Mouse (Mus musculus) stomach, embryonic 14.5 days (tissue): ENCODE measurements at regions not wholly inside any gene's neighbourhood (a gene's known extent, or its start where the extent isn't known, plus 50 kb on each side); places are given as distances from the start of the nearest gene placed in this dataset.

Experiments used
- ATAC-seq: fragments of 200-750 bp; cut with Nextera tagmentation; 2 replicates; pipeline ENCODE4 v1.8.0; 2017; ENCODE audit warnings: low read depth, moderate TSS enrichment; ENCODE audit not compliant: insufficient number of reproducible peaks, insufficient read depth, low FRiP score
- H3K27ac ChIP-seq: fragments of 300-500 bp; sonication (generic); 2 replicates; pipeline ENCODE4 v1.5.1; 2014; ENCODE audit warnings: mild to moderate bottlenecking, low read length, moderate library complexity, mixed read lengths
- H3K27me3 ChIP-seq: fragments of 300-500 bp; sonication (generic); 2 replicates; pipeline ENCODE4 v1.6.1; 2014; ENCODE audit warnings: low read length, control low read depth, mixed read lengths; ENCODE audit not compliant: control insufficient read depth, insufficient read depth
- H3K36me3 ChIP-seq: fragments of 300-500 bp; sonication (generic); 2 replicates; pipeline ENCODE4 v1.6.1; 2014; ENCODE audit warnings: mild to moderate bottlenecking, control low read depth, low read length, moderate library complexity, mixed read lengths; ENCODE audit not compliant: control insufficient read depth, insufficient read depth
- H3K4me1 ChIP-seq: fragments of 300-500 bp; sonication (generic); 2 replicates; pipeline ENCODE4 v1.6.1; 2014; ENCODE audit warnings: low read length, control low read depth, mixed read lengths; ENCODE audit not compliant: control insufficient read depth, insufficient read depth
- H3K4me2 ChIP-seq: fragments of 300-500 bp; sonication (generic); replicated peaks from 2 replicates; pipeline ENCODE4 v1.6.1; 2014; ENCODE audit warnings: low read depth, low read length, control low read depth
- H3K4me3 ChIP-seq: fragments of 300-500 bp; sonication (generic); 2 replicates; pipeline ENCODE4 v1.5.1; 2014; ENCODE audit warnings: low read depth, low read length, control low read depth
- H3K9ac ChIP-seq: fragments of 300-500 bp; sonication (generic); replicated peaks from 2 replicates; pipeline ENCODE4 v1.6.1; 2014; ENCODE audit warnings: low read depth, mild to moderate bottlenecking, control low read depth, low read length, moderate library complexity, mixed read lengths
- H3K9me3 ChIP-seq: fragments of 300-500 bp; sonication (generic); 2 replicates; pipeline ENCODE4 v1.6.1; 2016; ENCODE audit warnings: low read depth, low read length, control low read depth; ENCODE audit not compliant: control insufficient read depth
- WGBS: fragments of 180-500 bp; shearing (Covaris S2); extraction: QIAGEN DNeasy Blood & Tissue Kit; methylation state at CpG from one replicate; pipeline ENCODE4 v1.1.7; 2014; 5-methylcytosine and 5-hydroxymethylcytosine counted together

DNA sequence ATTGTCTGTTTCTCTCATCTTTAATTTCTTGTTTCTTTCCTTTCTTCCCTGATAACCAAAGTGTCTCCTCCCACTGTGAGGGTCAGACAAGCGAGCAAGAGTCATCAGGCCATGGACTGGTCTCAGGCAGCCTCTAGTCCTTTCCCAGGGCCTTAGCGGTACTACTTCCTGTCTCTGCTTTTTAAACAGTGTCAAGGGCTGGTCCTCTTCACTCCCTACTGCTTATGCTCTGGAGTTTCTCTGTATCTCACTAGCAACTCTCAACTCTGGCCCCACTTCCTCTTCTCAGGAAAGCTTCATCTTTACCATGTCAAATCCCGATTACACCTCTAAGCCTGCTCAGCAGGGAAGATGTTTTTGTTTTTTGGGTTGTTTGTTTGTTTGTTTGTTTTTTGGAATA is 124.1 kb downstream of the Pten start:
- no peak overlapping the region for H3K4me3 ChIP-seq
- ATAC-seq: no peak
- no peak overlapping the region for H3K4me2 ChIP-seq
- no peaks in the 10 kb centered on the region for H3K36me3 ChIP-seq
- H3K4me1 ChIP-seq: peaks cover 12% of the 10 kb centered on the region; the same call in 1 of the 2 replicates
- no peaks in the 10 kb centered on the region for H3K9me3 ChIP-seq
- H3K27ac ChIP-seq: no peak overlapping the region
- H3K27me3 ChIP-seq: no peaks in the 10 kb centered on the region
- 73% methylated on average over 3 of the region's 3 CpGs for WGBS
- no peak overlapping the region for H3K9ac ChIP-seq

DNA sequence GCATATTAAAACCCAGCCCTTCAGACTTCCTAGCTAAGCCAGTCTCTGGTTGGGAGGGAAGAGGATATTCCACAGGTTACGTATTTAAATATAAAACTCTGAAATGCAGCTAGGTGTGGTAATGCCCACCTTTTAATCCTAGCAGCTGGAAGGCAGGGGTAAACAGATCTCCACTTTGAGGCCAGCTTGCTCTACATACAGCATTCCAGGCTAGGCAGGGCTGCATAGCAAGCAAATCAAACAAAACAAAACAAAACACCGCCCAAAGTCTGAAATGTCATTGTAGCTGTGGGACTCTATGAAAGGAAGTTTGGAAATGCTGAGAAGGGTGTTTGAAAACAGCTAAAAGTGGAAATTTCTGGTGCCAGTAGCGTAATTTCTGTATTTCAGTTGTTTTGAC is 127.0 kb downstream of the Pten start:
- WGBS: 57% methylated on average over 3 of the region's 3 CpGs
- H3K36me3 ChIP-seq: no peaks in the 10 kb centered on the region

GRCm38 (mm10) chr19:32885481-32886131 is 128.3 kb downstream of the Pten start:
- no peak for ATAC-seq
- no peak overlapping the region for H3K4me2 ChIP-seq
- WGBS: 48% methylated on average over 12 of the region's 12 CpGs
- H3K27ac ChIP-seq: no peak overlapping the region
- H3K9me3 ChIP-seq: no peaks in the 10 kb centered on the region
- H3K36me3 ChIP-seq: no peaks in the 10 kb centered on the region
- no peak overlapping the region for H3K4me3 ChIP-seq
- peaks cover 12% of the 10 kb centered on the region; the same call in 1 of the 2 replicates for H3K4me1 ChIP-seq
- no peak overlapping the region for H3K9ac ChIP-seq
- no peaks in the 10 kb centered on the region for H3K27me3 ChIP-seq

More for the DNA sequence above, 127.0 kb downstream of the Pten start:
- Histone ChIP-seq H3K27me3 (no peaks in the 10 kb centered on the region), H3K4me1 (peaks cover 12% of the 10 kb centered on the region; the same call in 1 of the 2 replicates), H3K27ac (no peak overlapping the region), H3K4me3 (no peak overlapping the region), H3K9ac (no peak overlapping the region), H3K4me2 (no peak overlapping the region; the same call in 1 of the 2 replicates), H3K9me3 (no peaks in the 10 kb centered on the region)
- no peak for ATAC-seq

GRCm38 (mm10) chr19:32887190-32887589 is 129.9 kb downstream of the Pten start:
- no peak overlapping the region for H3K9ac ChIP-seq
- no peaks in the 10 kb centered on the region for H3K9me3 ChIP-seq
- H3K27ac ChIP-seq: no peak overlapping the region
- ATAC-seq: no peak
- H3K4me2 ChIP-seq: no peak overlapping the region
- H3K4me1 ChIP-seq: peaks cover 12% of the 10 kb centered on the region; the same call in 1 of the 2 replicates
- H3K4me3 ChIP-seq: no peak overlapping the region
- H3K36me3 ChIP-seq: no peaks in the 10 kb centered on the region
- H3K27me3 ChIP-seq: no peaks in the 10 kb centered on the region
- WGBS: 68% methylated on average over 7 of the region's 7 CpGs

DNA sequence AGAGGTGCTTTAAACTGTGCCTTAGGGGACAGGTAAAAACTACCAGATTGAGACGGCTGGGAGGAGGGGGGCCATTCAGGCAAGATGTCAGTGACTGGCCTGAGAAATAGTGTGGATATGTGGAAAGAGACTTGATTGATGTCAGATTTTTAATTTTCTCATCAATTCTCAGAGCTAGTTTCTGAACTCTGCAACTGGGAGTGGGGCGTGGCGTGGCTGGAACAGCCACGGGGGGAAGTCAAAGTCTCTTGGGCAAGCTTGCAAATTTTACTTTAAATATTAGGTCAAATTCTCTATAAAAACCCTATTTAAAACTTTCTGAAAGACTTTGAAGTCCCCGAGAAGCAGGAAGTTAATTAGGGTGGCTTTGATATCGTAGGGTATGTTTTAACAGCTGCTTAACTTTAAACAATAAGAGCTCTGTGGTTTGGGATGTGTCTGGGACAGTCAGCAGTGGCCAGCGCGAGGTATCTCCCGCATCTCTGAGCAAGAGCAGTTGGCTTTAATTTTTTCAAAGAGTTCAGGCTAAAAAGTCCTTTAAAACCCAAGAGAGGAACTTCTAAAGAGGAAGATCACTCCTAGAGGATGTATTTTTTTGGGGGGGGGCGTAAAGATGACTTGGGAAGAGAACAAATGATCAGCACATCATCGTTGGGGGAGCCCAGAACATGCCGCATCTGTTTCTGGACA is 131.5 kb downstream of the Pten start:
- Histone ChIP-seq H3K27me3 (no peaks in the 10 kb centered on the region), H3K4me1 (peaks cover 12% of the 10 kb centered on the region; the same call in 1 of the 2 replicates), H3K9ac (no peak overlapping the region), H3K9me3 (no peaks in the 10 kb centered on the region), H3K27ac (no peak overlapping the region), H3K4me3 (no peak overlapping the region), H3K4me2 (no peak overlapping the region), H3K36me3 (no peaks in the 10 kb centered on the region)
- ATAC-seq: no peak
- WGBS: 57% methylated on average over 12 of the region's 12 CpGs

- no peaks in the 10 kb centered on the region for H3K27me3 ChIP-seq
- H3K4me1 ChIP-seq: no peaks in the 10 kb centered on the region
- no peaks in the 10 kb centered on the region for H3K36me3 ChIP-seq
- H3K9me3 ChIP-seq: no peaks in the 10 kb centered on the region
- H3K4me3 ChIP-seq: no peak overlapping the region
- H3K4me2 ChIP-seq: no peak overlapping the region
- H3K9ac ChIP-seq: no peak overlapping the region
- H3K27ac ChIP-seq: no peak overlapping the region
- no peak for ATAC-seq
- 80% methylated on average over 6 of the region's 6 CpGs for WGBS
Measured at GRCm38 (mm10) chr19:32890801-32891200, 133.5 kb downstream of the Pten start.

DNA sequence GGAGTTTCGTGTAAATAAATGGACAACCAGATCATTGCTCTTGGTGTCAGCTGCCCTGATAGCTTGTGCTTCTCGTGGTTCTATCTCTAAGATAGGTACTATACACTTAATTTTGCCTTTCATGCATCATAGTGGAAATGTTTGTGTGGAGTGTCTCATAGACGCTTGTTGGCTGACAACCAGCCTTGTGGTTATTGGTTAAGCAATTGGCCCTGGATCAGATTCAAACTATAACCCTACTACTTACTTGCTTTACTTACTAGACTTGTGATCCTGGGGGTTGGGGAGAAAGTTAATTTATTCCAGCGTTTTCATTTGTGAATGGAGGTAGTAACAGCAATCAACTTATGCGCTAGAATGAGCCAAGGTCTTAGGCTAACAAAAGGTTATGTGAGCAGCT is 135.2 kb downstream of the Pten start:
- 81% methylated on average over 5 of the region's 5 CpGs for WGBS
- H3K4me2 ChIP-seq: no peak overlapping the region
- no peaks in the 10 kb centered on the region for H3K9me3 ChIP-seq
- H3K36me3 ChIP-seq: no peaks in the 10 kb centered on the region
- no peak overlapping the region for H3K27ac ChIP-seq
- no peak overlapping the region for H3K4me3 ChIP-seq
- H3K4me1 ChIP-seq: no peaks in the 10 kb centered on the region
- H3K9ac ChIP-seq: no peak overlapping the region
- ATAC-seq: no peak
- no peaks in the 10 kb centered on the region for H3K27me3 ChIP-seq

DNA sequence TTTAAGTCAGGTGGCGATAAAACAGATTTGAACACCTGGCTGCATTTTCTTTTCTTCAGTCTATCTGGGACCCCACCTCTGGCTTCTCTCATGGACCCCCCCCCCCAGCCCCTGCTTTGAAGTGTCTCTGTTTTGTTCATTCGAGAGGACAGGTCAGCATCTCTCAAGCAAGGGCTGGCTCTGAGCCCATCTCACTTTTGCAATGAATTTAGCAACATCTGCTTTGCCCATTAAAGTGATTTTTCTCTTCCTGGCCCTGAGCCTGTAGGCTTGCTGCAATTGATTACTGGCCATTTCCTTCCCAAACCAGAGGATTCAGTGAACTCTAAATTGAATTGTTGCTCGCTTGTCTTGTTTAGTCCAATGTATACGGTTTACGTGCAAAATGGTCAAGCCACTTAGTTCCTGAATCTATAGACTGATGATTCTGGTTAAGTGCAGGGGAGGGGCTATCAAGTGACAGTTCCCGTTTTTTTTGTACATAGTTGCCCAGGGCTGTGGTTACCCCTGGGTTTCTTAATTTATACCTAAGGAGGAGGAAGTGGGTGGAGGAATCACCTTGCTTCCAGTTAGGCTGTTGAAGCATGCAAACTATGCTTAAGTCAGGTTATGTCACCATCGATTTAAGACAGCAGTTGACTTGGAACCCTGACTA is 146.3 kb downstream of the Pten start:
- WGBS: 38% methylated on average over 7 of the region's 7 CpGs
- no peak overlapping the region for H3K27ac ChIP-seq
- no peaks in the 10 kb centered on the region for H3K36me3 ChIP-seq
- no peak overlapping the region for H3K9ac ChIP-seq
- ATAC-seq: no peak
- H3K4me1 ChIP-seq: peaks cover 13% of the 10 kb centered on the region; the same call in 1 of the 2 replicates
- H3K4me2 ChIP-seq: no peak overlapping the region
- H3K4me3 ChIP-seq: no peak overlapping the region
- no peaks in the 10 kb centered on the region for H3K9me3 ChIP-seq
- no peaks in the 10 kb centered on the region for H3K27me3 ChIP-seq
